Mouse (Mus musculus) forebrain, embryonic 11.5 days (tissue): ENCODE results near the gene Jph4. TPM values are rescaled to one million over a fixed set of nuclear protein-coding genes. Genes with fewer than 3 reads are reported as not detected.

Experiments
- ATAC-seq: fragments of 200-750 bp; cut with Nextera tagmentation; replicated peaks from 2 replicates; pipeline ENCODE4 v1.8.0; 2017; ENCODE audit warnings: moderate TSS enrichment; ENCODE audit not compliant: low FRiP score
- DNase-seq: peaks from one replicate; pipeline ENCODE4 v3.0.0-alpha.2; 2017; ENCODE audit warnings: low spot score
- H3K27ac ChIP-seq: fragments of 300-500 bp; sonication (generic); 2 replicates; pipeline ENCODE4 v1.5.1; 2014; ENCODE audit warnings: low read depth, low read length
- H3K27me3 ChIP-seq: fragments of 300-500 bp; sonication (generic); 2 replicates; pipeline ENCODE4 v1.6.1; 2014; ENCODE audit warnings: mild to moderate bottlenecking, low read length, mixed read lengths; ENCODE audit not compliant: control insufficient read depth, insufficient read depth
- H3K36me3 ChIP-seq: fragments of 300-500 bp; sonication (generic); 2 replicates; pipeline ENCODE4 v1.6.1; 2014; ENCODE audit warnings: mild to moderate bottlenecking, low read length, moderate library complexity, mixed read lengths; ENCODE audit not compliant: control insufficient read depth, insufficient read depth
- H3K4me1 ChIP-seq: fragments of 300-500 bp; sonication (generic); replicated peaks from 2 replicates; pipeline ENCODE4 v1.6.1; 2014; ENCODE audit warnings: low read length, mixed read lengths; ENCODE audit not compliant: control insufficient read depth, insufficient read depth
- H3K4me2 ChIP-seq: fragments of 300-500 bp; sonication (generic); 2 replicates; pipeline ENCODE4 v1.6.1; 2014; ENCODE audit warnings: low read depth, mild to moderate bottlenecking, low read length, moderate library complexity, mixed read lengths; ENCODE audit not compliant: severe bottlenecking
- H3K4me3 ChIP-seq: fragments of 300-500 bp; sonication (generic); 2 replicates; pipeline ENCODE4 v1.5.1; 2014; ENCODE audit warnings: low read depth, low read length
- H3K9ac ChIP-seq: fragments of 300-500 bp; sonication (generic); 2 replicates; pipeline ENCODE4 v1.6.1; 2014; ENCODE audit warnings: low read length
- H3K9me3 ChIP-seq: fragments of 300-500 bp; sonication (generic); 2 replicates; pipeline ENCODE4 v1.6.1; 2016; ENCODE audit warnings: low read length, mixed read lengths; ENCODE audit not compliant: control insufficient read depth
- WGBS: fragments of 180-500 bp; shearing (Covaris S2); extraction: QIAGEN DNeasy Blood & Tissue Kit; methylation state at CpG from one replicate; pipeline ENCODE4 v1.1.7; 2014; 5-methylcytosine and 5-hydroxymethylcytosine counted together
- polyA plus RNA-seq: library from polyadenylated mRNA; unstranded; fragments of >200 nt; fragmentation: Nextera tagmentation; extraction: Ambion mirVana; gene quantifications from 2 replicates; pipeline ENCODE4 v1.2.1, GENCODE M21; 2014

The Jph4 gene
- polyA plus RNA-seq, 1 experiment from 2014 or later = 2.9 TPM

- Histone ChIP-seq H3K4me1 (peaks cover 5% of the 10 kb centered on the region), H3K27ac (no peak overlapping the region), H3K9ac (no peak overlapping the region), H3K9me3 (no peaks in the 10 kb centered on the region), H3K27me3 (no peaks in the 10 kb centered on the region), H3K4me3 (no peak overlapping the region), H3K4me2 (no peak overlapping the region), H3K36me3 (peaks cover 6% of the 10 kb centered on the region; the same call in 1 of the 2 replicates)
- WGBS = 91% methylated on average over 13 of the region's 13 CpGs
- no peak for ATAC-seq
- no peak for DNase-seq
Measured at GRCm38 (mm10) chr14:55065391-55065790, 51.3 kb downstream of the Jph4 start.

GRCm38 (mm10) chr14:55064481-55065370 is 52.0 kb downstream of the Jph4 start:
- no peak overlapping the region for H3K4me3 ChIP-seq
- WGBS = 84% methylated on average over 35 of the region's 35 CpGs
- no peak overlapping the region for H3K27ac ChIP-seq
- no peak overlapping the region for H3K9ac ChIP-seq
- no peaks in the 10 kb centered on the region for H3K27me3 ChIP-seq
- H3K4me1 ChIP-seq = peaks cover 7% of the 10 kb centered on the region
- H3K4me2 ChIP-seq = no peak overlapping the region
- H3K36me3 ChIP-seq = peaks cover 6% of the 10 kb centered on the region; the same call in 1 of the 2 replicates
- no peak for ATAC-seq
- no peaks in the 10 kb centered on the region for H3K9me3 ChIP-seq
- DNase-seq = no peak

- H3K4me3 ChIP-seq = no peak overlapping the region
- H3K9me3 ChIP-seq = no peaks in the 10 kb centered on the region
- WGBS = 88% methylated on average over 22 of the region's 22 CpGs
- no peaks in the 10 kb centered on the region for H3K27me3 ChIP-seq
- H3K4me1 ChIP-seq = peaks cover 9% of the 10 kb centered on the region
- H3K4me2 ChIP-seq = no peak overlapping the region
- ATAC-seq = no peak
- no peak overlapping the region for H3K9ac ChIP-seq
- no peak overlapping the region for H3K27ac ChIP-seq
- H3K36me3 ChIP-seq = peaks cover 6% of the 10 kb centered on the region; the same call in 1 of the 2 replicates
- DNase-seq = no peak
Measured at GRCm38 (mm10) chr14:55063581-55064381, 53.0 kb downstream of the Jph4 start.

GRCm38 (mm10) chr14:55063117-55063516 is 53.6 kb downstream of the Jph4 start:
- DNase-seq (no peak), ATAC-seq (no peak)
- no peak overlapping the region for H3K9ac ChIP-seq
- no peak overlapping the region for H3K27ac ChIP-seq
- peaks cover 9% of the 10 kb centered on the region for H3K4me1 ChIP-seq
- H3K36me3 ChIP-seq = peaks cover 6% of the 10 kb centered on the region; the same call in 1 of the 2 replicates
- H3K4me2 ChIP-seq = no peak overlapping the region
- WGBS = 91% methylated on average over 5 of the region's 5 CpGs
- H3K27me3 ChIP-seq = no peaks in the 10 kb centered on the region
- H3K4me3 ChIP-seq = no peak overlapping the region
- H3K9me3 ChIP-seq = no peaks in the 10 kb centered on the region

- H3K9ac ChIP-seq = no peak overlapping the region
- WGBS = 37% methylated on average over 17 of the region's 17 CpGs
- H3K36me3 ChIP-seq = peaks cover 6% of the 10 kb centered on the region; the same call in 1 of the 2 replicates
- H3K27me3 ChIP-seq = no peaks in the 10 kb centered on the region
- peaks cover 9% of the 10 kb centered on the region for H3K4me1 ChIP-seq
- peak; percentile 48; the same call in 1 of the 2 replicates for ATAC-seq
- no peaks in the 10 kb centered on the region for H3K9me3 ChIP-seq
- no peak for DNase-seq
- no peak overlapping the region for H3K4me2 ChIP-seq
- H3K4me3 ChIP-seq = no peak overlapping the region
- no peak overlapping the region for H3K27ac ChIP-seq
Measured at GRCm38 (mm10) chr14:55062626-55063025, 54.1 kb downstream of the Jph4 start.

GRCm38 (mm10) chr14:55061845-55062244 is 54.9 kb downstream of the Jph4 start:
- WGBS = 40% methylated on average over 7 of the region's 7 CpGs
- no peak overlapping the region for H3K9ac ChIP-seq
- DNase-seq (no peak), ATAC-seq (no peak)
- no peaks in the 10 kb centered on the region for H3K9me3 ChIP-seq
- no peak overlapping the region for H3K4me3 ChIP-seq
- peaks cover 6% of the 10 kb centered on the region; the same call in 1 of the 2 replicates for H3K36me3 ChIP-seq
- H3K27me3 ChIP-seq = no peaks in the 10 kb centered on the region
- no peak overlapping the region for H3K4me2 ChIP-seq
- peaks cover 9% of the 10 kb centered on the region for H3K4me1 ChIP-seq
- H3K27ac ChIP-seq = no peak overlapping the region

- Histone ChIP-seq H3K4me2 (no peak overlapping the region), H3K4me3 (no peak overlapping the region), H3K9ac (no peak overlapping the region), H3K9me3 (no peaks in the 10 kb centered on the region), H3K27me3 (no peaks in the 10 kb centered on the region), H3K4me1 (peaks cover 9% of the 10 kb centered on the region), H3K36me3 (no peaks in the 10 kb centered on the region; the same call in 1 of the 2 replicates), H3K27ac (no peak overlapping the region)
- 27% methylated on average over 5 of the region's 5 CpGs for WGBS
- DNase-seq (no peak), ATAC-seq (no peak)
Measured at GRCm38 (mm10) chr14:55059931-55060330, 56.8 kb downstream of the Jph4 start.

- no peak for ATAC-seq
- Histone ChIP-seq H3K4me1 (peaks cover 9% of the 10 kb centered on the region), H3K27me3 (no peaks in the 10 kb centered on the region), H3K36me3 (no peaks in the 10 kb centered on the region), H3K4me3 (no peak overlapping the region), H3K9me3 (no peaks in the 10 kb centered on the region), H3K4me2 (no peak overlapping the region), H3K9ac (no peak overlapping the region), H3K27ac (no peak overlapping the region)
- no peak for DNase-seq
- 86% methylated on average over 1 of the region's 1 CpGs for WGBS
Measured at GRCm38 (mm10) chr14:55059009-55059408, 57.7 kb downstream of the Jph4 start.
